Mouse (Mus musculus) hindbrain, embryonic 14.5 days (tissue): ENCODE measurements around the gene Gpr146. TPM values are rescaled to one million over a fixed set of nuclear protein-coding genes. Genes with fewer than 3 reads are reported as not detected.

Experiments
- ATAC-seq: fragments of 200-750 bp; cut with Nextera tagmentation; 2 replicates; pipeline ENCODE4 v1.8.0; 2017; ENCODE audit warnings: moderate number of reproducible peaks, mild to moderate bottlenecking, moderate TSS enrichment, moderate library complexity; ENCODE audit not compliant: low FRiP score
- DNase-seq: peaks from one replicate; pipeline ENCODE4 v3.0.0-alpha.2; 2015; ENCODE audit warnings: low spot score
- H3K27ac ChIP-seq: fragments of 300-500 bp; sonication (generic); 2 replicates; pipeline ENCODE4 v1.5.1; 2014; ENCODE audit warnings: mild to moderate bottlenecking, moderate library complexity
- H3K27me3 ChIP-seq: fragments of 300-500 bp; sonication (generic); 2 replicates; pipeline ENCODE4 v1.6.1; 2014; ENCODE audit warnings: mild to moderate bottlenecking, low read length, mixed read lengths; ENCODE audit not compliant: control insufficient read depth, insufficient read depth
- H3K36me3 ChIP-seq: fragments of 300-500 bp; sonication (generic); replicated peaks from 2 replicates; pipeline ENCODE4 v1.6.1; 2014; ENCODE audit not compliant: control insufficient read depth, insufficient read depth
- H3K4me1 ChIP-seq: fragments of 300-500 bp; sonication (generic); replicated peaks from 2 replicates; pipeline ENCODE4 v1.6.1; 2014; ENCODE audit warnings: antibody characterized with exemption, low read length, mixed read lengths; ENCODE audit not compliant: control insufficient read depth, insufficient read depth
- H3K4me2 ChIP-seq: fragments of 300-500 bp; sonication (generic); replicated peaks from 2 replicates; pipeline ENCODE4 v1.6.1; 2014; ENCODE audit warnings: mild to moderate bottlenecking, moderate library complexity
- H3K4me3 ChIP-seq: fragments of 300-500 bp; sonication (generic); replicated peaks from 2 replicates; pipeline ENCODE4 v1.5.1; 2014; ENCODE audit warnings: mild to moderate bottlenecking, low read length
- H3K9ac ChIP-seq: fragments of 300-500 bp; sonication (generic); 2 replicates; pipeline ENCODE4 v1.6.1; 2014
- H3K9me3 ChIP-seq: fragments of 300-500 bp; sonication (generic); 2 replicates; pipeline ENCODE4 v1.6.1; 2016; ENCODE audit warnings: low read length; ENCODE audit not compliant: control insufficient read depth
- WGBS: fragments of 180-500 bp; shearing (Covaris S2); extraction: QIAGEN DNeasy Blood & Tissue Kit; methylation state at CpG from one replicate; pipeline ENCODE4 v1.1.7; 2014; 5-methylcytosine and 5-hydroxymethylcytosine counted together
- polyA plus RNA-seq: library from polyadenylated mRNA; unstranded; fragments of >200 nt; fragmentation: Nextera tagmentation; extraction: Ambion mirVana; gene quantifications from 2 replicates; pipeline ENCODE4 v1.2.1, GENCODE M21; 2014

The Gpr146 gene
- polyA plus RNA-seq, 1 experiment from 2014 or later = 2.7 TPM

DNA sequence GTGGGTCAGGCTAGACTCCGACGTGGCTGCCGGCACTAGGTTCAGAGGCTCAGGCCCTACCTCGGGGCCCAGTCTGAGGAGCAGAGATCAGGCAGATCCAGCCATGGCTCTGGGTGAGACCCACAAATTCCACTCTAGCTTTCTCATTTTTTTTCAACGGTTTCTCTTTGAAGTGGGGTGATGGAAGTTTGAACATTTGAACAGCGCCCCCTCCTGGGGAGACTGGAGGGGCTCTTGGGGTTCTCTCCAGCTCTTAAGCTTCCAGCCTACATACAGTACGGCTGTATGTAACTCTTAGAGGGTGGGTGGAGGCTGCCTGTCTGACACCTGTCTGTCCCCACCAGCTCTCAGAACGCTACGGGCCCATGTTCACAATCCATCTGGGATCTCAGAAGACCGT is 24.0 kb upstream of the Gpr146 start:
- no peak overlapping the region for H3K4me2 ChIP-seq
- H3K27ac ChIP-seq = no peak overlapping the region
- DNase-seq (no peak), ATAC-seq (no peak)
- no peaks in the 10 kb centered on the region for H3K36me3 ChIP-seq
- no peaks in the 10 kb centered on the region for H3K27me3 ChIP-seq
- no peak overlapping the region for H3K9ac ChIP-seq
- H3K4me3 ChIP-seq = no peak overlapping the region
- 66% methylated on average over 10 of the region's 10 CpGs for WGBS
- no peaks in the 10 kb centered on the region for H3K9me3 ChIP-seq
- no peaks in the 10 kb centered on the region for H3K4me1 ChIP-seq

DNA sequence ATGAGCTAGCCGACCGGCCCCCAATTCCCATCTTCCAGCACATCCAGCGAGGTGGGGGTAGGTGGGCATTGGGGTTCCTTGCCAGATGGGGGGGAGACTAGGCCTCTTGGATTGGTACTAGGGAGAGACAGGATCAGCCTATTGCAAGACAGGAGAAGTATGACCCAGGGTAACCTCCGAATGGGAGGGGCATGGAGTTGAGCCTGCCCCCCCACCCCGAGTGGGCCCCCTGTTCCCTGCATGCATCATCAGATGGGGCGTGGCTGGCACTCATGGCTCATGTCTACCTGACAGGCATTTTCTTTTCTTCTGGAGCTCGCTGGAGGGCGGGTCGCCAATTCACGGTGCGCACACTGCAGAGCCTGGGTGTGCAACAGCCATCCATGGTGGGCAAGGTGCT is 23.6 kb upstream of the Gpr146 start:
- H3K4me2 ChIP-seq = no peak overlapping the region
- H3K9ac ChIP-seq = no peak overlapping the region
- DNase-seq (no peak), ATAC-seq (0 out of 2 replicates have a peak, but pooled peaks have one; percentile 5)
- H3K4me1 ChIP-seq = no peaks in the 10 kb centered on the region
- no peak overlapping the region for H3K27ac ChIP-seq
- H3K4me3 ChIP-seq = no peak overlapping the region
- no peaks in the 10 kb centered on the region for H3K9me3 ChIP-seq
- WGBS = 86% methylated on average over 11 of the region's 11 CpGs
- no peaks in the 10 kb centered on the region for H3K36me3 ChIP-seq
- H3K27me3 ChIP-seq = no peaks in the 10 kb centered on the region

- Histone ChIP-seq H3K27me3 (no peaks in the 10 kb centered on the region), H3K36me3 (no peaks in the 10 kb centered on the region), H3K9ac (no peak overlapping the region), H3K4me1 (no peaks in the 10 kb centered on the region), H3K4me2 (no peak overlapping the region), H3K27ac (no peak overlapping the region), H3K4me3 (no peak overlapping the region), H3K9me3 (no peaks in the 10 kb centered on the region)
- WGBS = 36% methylated on average over 19 of the region's 19 CpGs
- no peak for ATAC-seq
- DNase-seq = peak; percentile 70
Measured at GRCm38 (mm10) chr5:139355235-139355772, 22.2 kb upstream of the Gpr146 start.

DNA sequence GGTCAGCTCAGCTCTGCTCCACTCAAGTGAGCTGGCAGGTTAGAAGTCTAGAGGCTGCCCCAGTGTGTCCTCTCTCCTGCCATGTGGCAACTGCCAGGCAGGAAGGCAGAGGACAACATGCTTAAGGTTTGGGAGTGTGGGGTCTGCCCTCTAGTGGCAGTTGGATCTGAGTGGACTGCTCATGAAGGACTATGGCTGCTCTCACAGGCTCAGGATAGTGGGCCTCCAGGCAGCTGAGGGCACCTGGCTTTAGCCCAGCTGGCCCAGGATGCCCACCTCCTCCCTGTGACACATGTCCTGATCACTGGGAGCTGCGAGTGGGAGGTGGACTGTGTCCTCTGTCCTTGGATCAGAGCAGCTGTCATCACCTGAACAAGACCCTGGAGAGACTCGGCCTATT is 18.8 kb upstream of the Gpr146 start:
- Histone ChIP-seq H3K9me3 (no peaks in the 10 kb centered on the region), H3K27ac (no peak overlapping the region), H3K4me2 (no peak overlapping the region), H3K9ac (no peak overlapping the region), H3K27me3 (no peaks in the 10 kb centered on the region), H3K4me1 (no peaks in the 10 kb centered on the region), H3K36me3 (no peaks in the 10 kb centered on the region), H3K4me3 (no peak overlapping the region)
- DNase-seq (no peak), ATAC-seq (no peak)
- 86% methylated on average over 2 of the region's 2 CpGs for WGBS

GRCm38 (mm10) chr5:139359244-139359643 is 18.3 kb upstream of the Gpr146 start:
- Histone ChIP-seq H3K36me3 (no peaks in the 10 kb centered on the region), H3K4me1 (0 out of 2 replicates have a peak, but pooled peaks cover under 1% of the 10 kb centered on the region), H3K9me3 (no peaks in the 10 kb centered on the region), H3K27me3 (no peaks in the 10 kb centered on the region), H3K4me2 (no peak overlapping the region), H3K4me3 (no peak overlapping the region), H3K27ac (no peak overlapping the region), H3K9ac (no peak overlapping the region)
- ATAC-seq (no peak), DNase-seq (no peak)
- 95% methylated on average over 5 of the region's 5 CpGs for WGBS

GRCm38 (mm10) chr5:139363858-139364257 is 13.6 kb upstream of the Gpr146 start:
- ATAC-seq (no peak), DNase-seq (no peak)
- Histone ChIP-seq H3K9me3 (no peaks in the 10 kb centered on the region), H3K27me3 (no peaks in the 10 kb centered on the region), H3K4me3 (no peak overlapping the region), H3K4me2 (no peak overlapping the region), H3K36me3 (no peaks in the 10 kb centered on the region), H3K27ac (no peak overlapping the region), H3K9ac (no peak overlapping the region), H3K4me1 (0 out of 2 replicates have a peak, but pooled peaks cover 7% of the 10 kb centered on the region)
- WGBS = 74% methylated on average over 7 of the region's 7 CpGs

DNA sequence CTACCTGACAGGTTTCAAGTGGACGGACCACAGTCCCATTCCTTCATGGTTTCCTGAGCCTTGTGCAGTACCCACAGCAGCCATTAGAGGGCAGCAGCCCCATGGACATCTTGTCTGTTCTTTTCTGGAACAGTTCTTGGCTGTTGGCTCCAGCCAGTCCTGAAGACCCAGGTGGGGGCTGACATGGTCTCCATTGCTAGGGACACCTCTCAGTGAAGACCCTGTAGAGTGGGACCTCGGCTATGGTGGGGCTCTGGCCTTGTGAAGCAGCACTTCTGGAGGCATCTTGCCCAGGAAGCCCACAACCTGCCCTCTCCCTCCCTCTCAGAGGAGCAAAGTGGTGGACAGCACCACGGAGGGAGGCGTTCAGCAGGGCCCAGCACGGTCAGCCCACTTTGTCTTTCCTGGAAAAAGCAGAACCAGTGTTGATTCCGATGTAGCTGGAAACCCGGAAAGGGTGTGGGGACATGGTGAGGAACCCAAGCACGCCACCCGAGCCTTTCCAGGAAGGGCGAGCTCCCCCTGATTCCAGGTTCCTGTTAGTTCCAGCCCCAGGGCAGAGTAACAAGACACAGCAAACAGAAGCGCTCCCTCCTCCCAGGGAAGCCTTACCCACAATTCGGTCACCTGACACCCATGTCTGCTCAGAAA is 13.1 kb upstream of the Gpr146 start:
- no peak overlapping the region for H3K4me3 ChIP-seq
- H3K9ac ChIP-seq = no peak overlapping the region
- DNase-seq (peak; percentile 96), ATAC-seq (peak; percentile 71)
- H3K27ac ChIP-seq = no peak overlapping the region
- no peak overlapping the region for H3K4me2 ChIP-seq
- H3K27me3 ChIP-seq = no peaks in the 10 kb centered on the region
- no peaks in the 10 kb centered on the region for H3K9me3 ChIP-seq
- WGBS = 37% methylated on average over 12 of the region's 12 CpGs
- H3K4me1 ChIP-seq = 0 out of 2 replicates have a peak, but pooled peaks cover 7% of the 10 kb centered on the region
- no peaks in the 10 kb centered on the region for H3K36me3 ChIP-seq

DNA sequence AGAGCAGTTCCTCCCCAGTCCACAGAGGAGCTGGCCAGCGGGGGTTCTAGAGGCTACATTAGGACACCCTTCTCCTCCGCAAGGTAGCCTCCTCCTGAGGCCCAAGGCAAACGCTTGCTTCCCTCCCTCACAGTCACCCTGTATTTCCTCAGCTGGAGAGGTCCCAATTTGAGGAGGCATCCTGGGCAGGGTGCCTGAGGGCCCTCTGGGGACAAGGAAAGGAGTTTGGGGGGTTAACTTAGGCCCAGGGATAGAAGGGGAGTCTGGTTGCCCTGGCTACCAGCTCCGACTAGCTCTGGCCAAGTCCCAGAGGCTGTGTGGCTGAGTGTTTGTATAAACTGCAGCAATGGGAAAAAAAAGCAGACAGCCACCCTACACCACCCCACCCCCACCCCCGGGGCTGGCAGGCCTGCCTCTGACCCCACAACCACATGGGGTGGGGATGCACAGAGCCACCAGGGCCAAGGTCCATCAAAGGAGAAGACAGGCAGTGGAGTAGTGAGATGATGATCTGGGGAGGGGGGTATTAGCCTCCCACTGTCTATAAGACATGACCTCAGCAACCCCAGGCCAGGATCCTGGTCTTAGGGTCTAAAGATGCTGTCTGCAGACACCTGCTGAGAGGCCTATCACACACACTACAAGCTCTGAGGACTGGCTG is 12.5 kb upstream of the Gpr146 start:
- H3K9ac ChIP-seq = peak overlapping the region; percentile 2; the same call in 1 of the 2 replicates

GRCm38 (mm10) chr5:139365827-139366226 is 11.7 kb upstream of the Gpr146 start:
- DNase-seq (no peak), ATAC-seq (no peak)
- H3K27me3 ChIP-seq = no peaks in the 10 kb centered on the region
- H3K4me3 ChIP-seq = no peak overlapping the region
- no peak overlapping the region for H3K4me2 ChIP-seq
- H3K9me3 ChIP-seq = no peaks in the 10 kb centered on the region
- 0 out of 2 replicates have a peak, but pooled peaks cover 7% of the 10 kb centered on the region for H3K4me1 ChIP-seq
- H3K9ac ChIP-seq = no peak overlapping the region
- 71% methylated on average over 1 of the region's 1 CpGs for WGBS
- H3K27ac ChIP-seq = no peak overlapping the region
- no peaks in the 10 kb centered on the region for H3K36me3 ChIP-seq

More for the DNA sequence above, 12.5 kb upstream of the Gpr146 start:
- no peaks in the 10 kb centered on the region for H3K27me3 ChIP-seq
- WGBS = 42% methylated on average over 5 of the region's 5 CpGs
- DNase-seq = no peak
- H3K4me2 ChIP-seq = no peak overlapping the region
- H3K9me3 ChIP-seq = no peaks in the 10 kb centered on the region
- H3K36me3 ChIP-seq = no peaks in the 10 kb centered on the region
- peak; percentile 19; the same call in 1 of the 2 replicates for ATAC-seq
- no peak overlapping the region for H3K4me3 ChIP-seq
- no peak overlapping the region for H3K27ac ChIP-seq
- 0 out of 2 replicates have a peak, but pooled peaks cover 7% of the 10 kb centered on the region for H3K4me1 ChIP-seq
